In the genomic region with DNA sequence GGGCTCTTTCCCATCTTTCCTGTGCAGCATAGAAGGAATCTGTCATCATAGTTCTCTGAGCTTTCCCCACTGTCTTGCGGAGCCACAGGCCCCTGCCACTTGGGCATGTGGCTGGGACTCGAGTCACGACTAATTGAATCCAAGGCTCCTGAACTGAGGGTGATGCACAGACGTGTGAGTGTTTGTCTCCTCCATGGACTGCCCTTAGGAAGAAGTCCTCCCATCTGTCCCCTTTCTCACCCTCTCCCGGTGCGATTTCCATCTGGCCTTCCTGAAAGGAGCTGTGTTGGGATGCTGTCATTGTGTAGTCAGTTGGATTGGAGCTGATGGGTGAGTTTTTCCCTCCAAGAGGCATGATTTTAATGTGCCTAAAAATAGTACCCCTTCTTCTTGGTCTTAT, we compare ENCODE assay signal across 19 mouse cellular contexts.
DNase-seq lines count a peak whose midpoint lies in the region; ATAC-seq and TF ChIP-seq lines count a peak whose summit lies in the region.
"Had no signal": no experiment of that assay in that cellular context is flagged by ENCODE, and none has a peak within 500 bp of the region (broad histone marks: within the 10 kb centered on the region; RNA-seq: fewer than 3 reads in every experiment).

No protein-coding gene starts in this region.

- H3K4me2 ChIP-seq in forebrain, embryonic 15.5 days (replicated peaks) = no peak overlapping the region
- no peak overlapping the region for H3K4me2 ChIP-seq in forebrain, embryonic 11.5 days (ENCODE audit: low read depth, low read length, severe bottlenecking)
- no peak overlapping the region for H3K4me2 ChIP-seq in midbrain, embryonic 15.5 days
- no peak overlapping the region for H3K4me2 ChIP-seq in hindbrain, postnatal 0 days (ENCODE audit: low read depth, low read length)
- H3K4me2 ChIP-seq: heart, embryonic 15.5 days; hindbrain, embryonic 13.5 days; intestine, embryonic 15.5 days had no signal

- WGBS in forebrain, embryonic 15.5 days = 67% methylated on average over 6 of the region's 6 CpGs
- WGBS in forebrain, embryonic 11.5 days = 90% methylated on average over 6 of the region's 6 CpGs
- WGBS in midbrain, embryonic 15.5 days = 87% methylated on average over 6 of the region's 6 CpGs
- 64% methylated on average over 6 of the region's 6 CpGs for WGBS in hindbrain, postnatal 0 days

- H3K27me3 ChIP-seq in forebrain, embryonic 15.5 days = no peaks in the 10 kb centered on the region
- H3K27me3 ChIP-seq in forebrain, embryonic 11.5 days (ENCODE audit: control insufficient read depth, insufficient read depth, low read length) = no peaks in the 10 kb centered on the region
- H3K27me3 ChIP-seq in midbrain, embryonic 15.5 days (replicated peaks) = no peaks in the 10 kb centered on the region
- H3K27me3 ChIP-seq in hindbrain, postnatal 0 days (ENCODE audit: insufficient read depth, low read length) = no peaks in the 10 kb centered on the region
- H3K27me3 ChIP-seq: heart, embryonic 15.5 days; hindbrain, embryonic 13.5 days; intestine, embryonic 15.5 days had no signal

- DNase-seq in cerebellum, postnatal 25 days = peak; percentile 19 to 31
- DNase-seq in cerebellum, adult 9-10 months = no peak
- DNase-seq in forebrain, embryonic 11.5 days (ENCODE audit: low spot score) = no peak
- peak; percentile 30 for DNase-seq in brain, adult 2 months (ENCODE audit: low read depth, low spot score)
- DNase-seq in brain, embryonic 14.5 days (ENCODE audit: low read depth) = peak; percentile 67
- no peak for DNase-seq in hindbrain, postnatal 0 days (ENCODE audit: low spot score)
- DNase-seq: adrenal gland, adult 2 months; adrenal gland, postnatal 25 days; gastrocnemius, postnatal 36 days; heart, adult 18-20 months; heart, postnatal 14 days; kidney, adult 18-20 months had no signal

- no peak for TF ChIP-seq POLR2A in brain, embryonic 14.5 days (IDR thresholded peaks at IDR 0.05; ENCODE audit: borderline replicate concordance, extremely low read depth, insufficient read depth, insufficient read length, poor library complexity, severe bottlenecking)

- no peak for TF ChIP-seq CTCF in brain, embryonic 14.5 days (IDR thresholded peaks at IDR 0.05; ENCODE audit: borderline replicate concordance, extremely low read depth, insufficient read depth, insufficient read length)
- TF ChIP-seq CTCF in hindbrain, postnatal 0 days (IDR thresholded peaks at IDR 0.05; ENCODE audit: low read depth) = no peak

- H3K36me3 ChIP-seq in forebrain, embryonic 15.5 days = no peaks in the 10 kb centered on the region
- H3K36me3 ChIP-seq in forebrain, embryonic 11.5 days (ENCODE audit: control insufficient read depth, insufficient read depth, low read length) = no peaks in the 10 kb centered on the region
- H3K36me3 ChIP-seq in midbrain, embryonic 15.5 days (replicated peaks) = no peaks in the 10 kb centered on the region
- no peaks in the 10 kb centered on the region for H3K36me3 ChIP-seq in hindbrain, postnatal 0 days (ENCODE audit: insufficient read depth, low read length)
- H3K36me3 ChIP-seq: hindbrain, embryonic 13.5 days; intestine, embryonic 15.5 days had no signal

- H3K4me1 ChIP-seq in forebrain, embryonic 15.5 days = peaks cover 25% of the 10 kb centered on the region
- H3K4me1 ChIP-seq in forebrain, embryonic 11.5 days (replicated peaks; ENCODE audit: control insufficient read depth, insufficient read depth, low read length) = no peaks in the 10 kb centered on the region
- H3K4me1 ChIP-seq in midbrain, embryonic 15.5 days = no peaks in the 10 kb centered on the region
- H3K4me1 ChIP-seq in hindbrain, postnatal 0 days (ENCODE audit: insufficient read depth, low read length) = peaks cover 4% of the 10 kb centered on the region; the same call in 1 of the 2 replicates
- H3K4me1 ChIP-seq: embryonic facial prominence, embryonic 10.5 days; heart, embryonic 15.5 days; hindbrain, embryonic 13.5 days; intestine, embryonic 15.5 days had no signal

- no peak overlapping the region for H3K4me3 ChIP-seq in forebrain, embryonic 15.5 days
- no peak overlapping the region for H3K4me3 ChIP-seq in forebrain, embryonic 11.5 days (ENCODE audit: low read depth, low read length)
- no peak overlapping the region for H3K4me3 ChIP-seq in midbrain, embryonic 15.5 days
- H3K4me3 ChIP-seq in hindbrain, postnatal 0 days (ENCODE audit: low read length) = no peak overlapping the region
- H3K4me3 ChIP-seq: embryonic facial prominence, embryonic 10.5 days; heart, embryonic 10.5 days; heart, embryonic 15.5 days; hindbrain, embryonic 13.5 days; intestine, embryonic 15.5 days had no signal

- H3K9ac ChIP-seq in forebrain, embryonic 15.5 days (replicated peaks) = no peak overlapping the region
- no peak overlapping the region for H3K9ac ChIP-seq in forebrain, embryonic 11.5 days (ENCODE audit: low read length)
- no peak overlapping the region for H3K9ac ChIP-seq in midbrain, embryonic 15.5 days
- H3K9ac ChIP-seq in hindbrain, postnatal 0 days (replicated peaks; ENCODE audit: low read length) = no peak overlapping the region
- H3K9ac ChIP-seq: heart, embryonic 15.5 days; hindbrain, embryonic 13.5 days; intestine, embryonic 15.5 days had no signal

- H3K27ac ChIP-seq in forebrain, embryonic 15.5 days (replicated peaks) = peak overlapping the region; percentile 45
- H3K27ac ChIP-seq in forebrain, embryonic 11.5 days (ENCODE audit: low read depth, low read length) = no peak overlapping the region
- H3K27ac ChIP-seq in midbrain, embryonic 15.5 days = no peak overlapping the region
- no peak overlapping the region for H3K27ac ChIP-seq in hindbrain, postnatal 0 days
- H3K27ac ChIP-seq: embryonic facial prominence, embryonic 10.5 days; heart, embryonic 10.5 days; heart, embryonic 15.5 days; hindbrain, embryonic 13.5 days; intestine, embryonic 15.5 days had no signal

- ATAC-seq in forebrain, embryonic 15.5 days (replicated peaks) = peak; percentile 77; the same call in 1 of the 2 replicates
- no peak for ATAC-seq in forebrain, embryonic 11.5 days (replicated peaks; ENCODE audit: low FRiP score)
- no peak for ATAC-seq in midbrain, embryonic 15.5 days (replicated peaks)
- no peak for ATAC-seq in hindbrain, postnatal 0 days
- ATAC-seq: intestine, embryonic 15.5 days had no signal

- H3K9me3 ChIP-seq in forebrain, embryonic 15.5 days = no peaks in the 10 kb centered on the region
- no peaks in the 10 kb centered on the region for H3K9me3 ChIP-seq in forebrain, embryonic 11.5 days (ENCODE audit: control insufficient read depth, low read length)
- no peaks in the 10 kb centered on the region for H3K9me3 ChIP-seq in midbrain, embryonic 15.5 days
- H3K9me3 ChIP-seq in hindbrain, postnatal 0 days (ENCODE audit: low read length) = no peaks in the 10 kb centered on the region
- H3K9me3 ChIP-seq: embryonic facial prominence, embryonic 10.5 days; heart, embryonic 10.5 days; heart, embryonic 15.5 days; hindbrain, embryonic 13.5 days; intestine, embryonic 15.5 days had no signal

Comparison
In these comparisons a context has a peak if more than half of its experiments do, and no peak if none do; other contexts are left out.
1. DNase-seq: peak in cerebellum, postnatal 25 days (2 of 2), brain, adult 2 months (single experiment) and brain, embryonic 14.5 days (single experiment); none in cerebellum, adult 9-10 months (single experiment), forebrain, embryonic 11.5 days (single experiment) and hindbrain, postnatal 0 days (single experiment).